Mouse (Mus musculus): Measurements from ENCODE around the gene Ppp1r13l. TPM values are rescaled to one million over a fixed set of nuclear protein-coding genes. Genes with fewer than 3 reads are reported as not detected.

Ppp1r13l gene
- polyA plus RNA-seq, 1 experiment from 2014 or later: 7.8 TPM

GRCm38 (mm10) chr7:19426349-19426748 is 66.8 kb downstream of the Ppp1r13l start:
- 0 out of 2 replicates have a peak, but pooled peaks cover 3% of the 10 kb centered on the region for H3K27me3 ChIP-seq (ENCODE audit: control insufficient read depth, insufficient read depth, low read length)
- ATAC-seq (ENCODE audit: insufficient read depth, low FRiP score): no peak
- WGBS: 77% methylated on average over 6 of the region's 6 CpGs
- H3K36me3 ChIP-seq (ENCODE audit: control insufficient read depth, insufficient read depth, low read length): peaks cover 19% of the 10 kb centered on the region; the same call in 1 of the 2 replicates
- H3K9ac ChIP-seq (ENCODE audit: low read length): no peak overlapping the region
- H3K4me3 ChIP-seq (replicated peaks; ENCODE audit: low read length): no peak overlapping the region
- no peaks in the 10 kb centered on the region for H3K9me3 ChIP-seq (replicated peaks; ENCODE audit: control insufficient read depth, low read length)
- no peaks in the 10 kb centered on the region for H3K4me1 ChIP-seq (ENCODE audit: control insufficient read depth, insufficient read depth, low read length)
- no peak overlapping the region for H3K27ac ChIP-seq (ENCODE audit: low read length)
- H3K4me2 ChIP-seq (ENCODE audit: low read depth, low read length): no peak overlapping the region

- Histone ChIP-seq H3K27me3 (ENCODE audit: control insufficient read depth, insufficient read depth, low read length) (no peaks in the 10 kb centered on the region), H3K4me3 (replicated peaks; ENCODE audit: low read length) (no peak overlapping the region), H3K4me1 (ENCODE audit: control insufficient read depth, insufficient read depth, low read length) (no peaks in the 10 kb centered on the region), H3K4me2 (ENCODE audit: low read depth, low read length) (no peak overlapping the region), H3K9me3 (replicated peaks; ENCODE audit: control insufficient read depth, low read length) (no peaks in the 10 kb centered on the region), H3K9ac (ENCODE audit: low read length) (no peak overlapping the region), H3K27ac (ENCODE audit: low read length) (no peak overlapping the region), H3K36me3 (ENCODE audit: control insufficient read depth, insufficient read depth, low read length) (peaks cover 24% of the 10 kb centered on the region; the same call in 1 of the 2 replicates)
- ATAC-seq (ENCODE audit: insufficient read depth, low FRiP score): no peak
- WGBS: 86% methylated on average over 6 of the region's 6 CpGs
Measured at GRCm38 (mm10) chr7:19426888-19427287, 67.3 kb downstream of the Ppp1r13l start.

MicroRNAs encoded within 50 kb of the gene (microRNA counts, 519-probe panel; counts per million panel counts)
- microRNA mmu-miR-343: not detected

Small RNA genes lying within 50 kb of the gene (microRNA-seq; reads per million reads assigned to microRNA genes)
- gene Mir343: not detected

Other genes with a start within 250 kb of the Ppp1r13l start
- gene Gm4969, start 241.4 kb upstream of the Ppp1r13l start, polyA plus RNA-seq (2015; fragmentation: Nextera tagmentation; extraction: Ambion mirVana): 2.2 and 2.5 TPM in 2 replicates
- gene Fbxo46, start 239.9 kb upstream of the Ppp1r13l start, polyA plus RNA-seq (2015; fragmentation: Nextera tagmentation; extraction: Ambion mirVana): 13.5 and 15.3 TPM in 2 replicates
- gene Qpctl, start 210.5 kb upstream of the Ppp1r13l start, polyA plus RNA-seq (2015; fragmentation: Nextera tagmentation; extraction: Ambion mirVana): 14.1 and 14.8 TPM in 2 replicates
- gene Snrpd2, start 210.0 kb upstream of the Ppp1r13l start, polyA plus RNA-seq (2015; fragmentation: Nextera tagmentation; extraction: Ambion mirVana): 123 and 136 TPM in 2 replicates
- 1.6 and 2.4 TPM in 2 replicates for gene Gipr, start 193.6 kb upstream of the Ppp1r13l start, polyA plus RNA-seq (2015; fragmentation: Nextera tagmentation; extraction: Ambion mirVana)
- 10.9 and 11.4 TPM in 2 replicates for gene Eml2, start 183.3 kb upstream of the Ppp1r13l start, polyA plus RNA-seq (2015; fragmentation: Nextera tagmentation; extraction: Ambion mirVana)
- gene Gpr4, start 147.2 kb upstream of the Ppp1r13l start, polyA plus RNA-seq (2015; fragmentation: Nextera tagmentation; extraction: Ambion mirVana): 1.4 and 1.7 TPM in 2 replicates
- gene Opa3, start 131.4 kb upstream of the Ppp1r13l start, polyA plus RNA-seq (2015; fragmentation: Nextera tagmentation; extraction: Ambion mirVana): 33.0 and 34.5 TPM in 2 replicates
- gene Vasp, start 87.9 kb upstream of the Ppp1r13l start, polyA plus RNA-seq (2015; fragmentation: Nextera tagmentation; extraction: Ambion mirVana): 77.8 and 85.6 TPM in 2 replicates
- 0.17 TPM in 1 of 2 replicates, not detected in the other for gene Ppm1n, start 79.7 kb upstream of the Ppp1r13l start, polyA plus RNA-seq (2015; fragmentation: Nextera tagmentation; extraction: Ambion mirVana)
- gene Rtn2, start 77.1 kb upstream of the Ppp1r13l start, polyA plus RNA-seq (2015; fragmentation: Nextera tagmentation; extraction: Ambion mirVana): 14.8 and 21.7 TPM in 2 replicates
- gene Fosb, start 49.7 kb upstream of the Ppp1r13l start, polyA plus RNA-seq (2015; fragmentation: Nextera tagmentation; extraction: Ambion mirVana): 0.25 and 0.27 TPM in 2 replicates
- gene Ercc1, start 15.0 kb upstream of the Ppp1r13l start, polyA plus RNA-seq (2015; fragmentation: Nextera tagmentation; extraction: Ambion mirVana): 61.4 and 66.5 TPM in 2 replicates
- gene Cd3eap, start 266 bp upstream of the Ppp1r13l start, polyA plus RNA-seq (2015; fragmentation: Nextera tagmentation; extraction: Ambion mirVana): 22.9 and 23.0 TPM in 2 replicates
- gene Ercc2, start 22.3 kb downstream of the Ppp1r13l start, polyA plus RNA-seq (2015; fragmentation: Nextera tagmentation; extraction: Ambion mirVana): 11.7 and 11.8 TPM in 2 replicates
- 13.3 and 15.8 TPM in 2 replicates for gene Klc3, start 44.4 kb downstream of the Ppp1r13l start, polyA plus RNA-seq (2015; fragmentation: Nextera tagmentation; extraction: Ambion mirVana)
- gene Ckm, start 45.0 kb downstream of the Ppp1r13l start, polyA plus RNA-seq (2015; fragmentation: Nextera tagmentation; extraction: Ambion mirVana): 50.9 and 378 TPM in 2 replicates
- gene Mark4, start 99.1 kb downstream of the Ppp1r13l start, polyA plus RNA-seq (2015; fragmentation: Nextera tagmentation; extraction: Ambion mirVana): 4.3 and 5.9 TPM in 2 replicates
- 0.71 and 0.85 TPM in 2 replicates for gene Exoc3l2, start 103.6 kb downstream of the Ppp1r13l start, polyA plus RNA-seq (2015; fragmentation: Nextera tagmentation; extraction: Ambion mirVana)
- 1.4 and 1.5 TPM in 2 replicates for gene Bloc1s3, start 148.6 kb downstream of the Ppp1r13l start, polyA plus RNA-seq (2015; fragmentation: Nextera tagmentation; extraction: Ambion mirVana)
- 101 and 102 TPM in 2 replicates for gene Trappc6a, start 148.6 kb downstream of the Ppp1r13l start, polyA plus RNA-seq (2015; fragmentation: Nextera tagmentation; extraction: Ambion mirVana)
- 1.8 and 3.3 TPM in 2 replicates for gene Nkpd1, start 158.1 kb downstream of the Ppp1r13l start, polyA plus RNA-seq (2015; fragmentation: Nextera tagmentation; extraction: Ambion mirVana)
- gene Ppp1r37, start 203.3 kb downstream of the Ppp1r13l start, polyA plus RNA-seq (2015; fragmentation: Nextera tagmentation; extraction: Ambion mirVana): 19.1 and 20.4 TPM in 2 replicates
- gene Zfp296, start 217.5 kb downstream of the Ppp1r13l start, polyA plus RNA-seq (2015; fragmentation: Nextera tagmentation; extraction: Ambion mirVana): 2.8 and 3.7 TPM in 2 replicates
- 141 and 153 TPM in 2 replicates for gene Gemin7, start 217.8 kb downstream of the Ppp1r13l start, polyA plus RNA-seq (2015; fragmentation: Nextera tagmentation; extraction: Ambion mirVana)
- 28.6 and 35.2 TPM in 2 replicates for gene Clasrp, start 244.7 kb downstream of the Ppp1r13l start, polyA plus RNA-seq (2015; fragmentation: Nextera tagmentation; extraction: Ambion mirVana)